Mouse (Mus musculus) intestine, embryonic 16.5 days (tissue): ENCODE data around the gene Xpo6. TPM values are rescaled to one million over a fixed set of nuclear protein-coding genes. Genes with fewer than 3 reads are reported as not detected.
A peak's percentile ranks its signal among the peaks of the same experiment; 100 is the strongest.

Experiments used
- ATAC-seq: fragments of 200-750 bp; cut with Nextera tagmentation; 2 replicates; pipeline ENCODE4 v1.8.0; 2017; ENCODE audit warnings: moderate TSS enrichment, moderate library complexity
- H3K27ac ChIP-seq: fragments of 300-500 bp; sonication (generic); 2 replicates; pipeline ENCODE4 v1.5.1; 2014; ENCODE audit warnings: mild to moderate bottlenecking, low read length
- H3K27me3 ChIP-seq: fragments of 300-500 bp; sonication (generic); replicated peaks from 2 replicates; pipeline ENCODE4 v1.6.1; 2014; ENCODE audit warnings: low read length, control low read depth, mixed read lengths; ENCODE audit not compliant: control insufficient read depth, insufficient read depth
- H3K36me3 ChIP-seq: fragments of 300-500 bp; sonication (generic); 2 replicates; pipeline ENCODE4 v1.6.1; 2014; ENCODE audit warnings: low read length, control low read depth; ENCODE audit not compliant: control insufficient read depth, insufficient read depth
- H3K4me1 ChIP-seq: fragments of 300-500 bp; sonication (generic); 2 replicates; pipeline ENCODE4 v1.6.1; 2014; ENCODE audit warnings: low read length, control low read depth, mixed read lengths; ENCODE audit not compliant: control insufficient read depth, insufficient read depth
- H3K4me2 ChIP-seq: fragments of 300-500 bp; sonication (generic); 2 replicates; pipeline ENCODE4 v1.6.1; 2014; ENCODE audit warnings: low read depth, low read length, control low read depth
- H3K4me3 ChIP-seq: fragments of 300-500 bp; sonication (generic); 2 replicates; pipeline ENCODE4 v1.5.1; 2014; ENCODE audit warnings: mild to moderate bottlenecking, low read length
- H3K9ac ChIP-seq: fragments of 300-500 bp; sonication (generic); 2 replicates; pipeline ENCODE4 v1.6.1; 2014; ENCODE audit warnings: low read depth, low read length
- H3K9me3 ChIP-seq: fragments of 300-500 bp; sonication (generic); 2 replicates; pipeline ENCODE4 v1.6.1; 2016; ENCODE audit warnings: low read length, control low read depth; ENCODE audit not compliant: control insufficient read depth
- WGBS: fragments of 180-500 bp; shearing (Covaris S2); extraction: QIAGEN DNeasy Blood & Tissue Kit; methylation state at CpG from one replicate; pipeline ENCODE4 v1.1.7; 2014; 5-methylcytosine and 5-hydroxymethylcytosine counted together
- polyA plus RNA-seq: library from polyadenylated mRNA; unstranded; fragments of >200 nt; fragmentation: Nextera tagmentation; extraction: Ambion mirVana; gene quantifications from 2 replicates; pipeline ENCODE4 v1.2.1, GENCODE M21; 2015

Gene Xpo6
- polyA plus RNA-seq, 1 experiment from 2014 or later: 28.2 TPM

GRCm38 (mm10) chr7:126062228-126062627, 138.1 kb downstream of the Xpo6 start:
- WGBS: 85% methylated on average over 4 of the region's 4 CpGs

DNA sequence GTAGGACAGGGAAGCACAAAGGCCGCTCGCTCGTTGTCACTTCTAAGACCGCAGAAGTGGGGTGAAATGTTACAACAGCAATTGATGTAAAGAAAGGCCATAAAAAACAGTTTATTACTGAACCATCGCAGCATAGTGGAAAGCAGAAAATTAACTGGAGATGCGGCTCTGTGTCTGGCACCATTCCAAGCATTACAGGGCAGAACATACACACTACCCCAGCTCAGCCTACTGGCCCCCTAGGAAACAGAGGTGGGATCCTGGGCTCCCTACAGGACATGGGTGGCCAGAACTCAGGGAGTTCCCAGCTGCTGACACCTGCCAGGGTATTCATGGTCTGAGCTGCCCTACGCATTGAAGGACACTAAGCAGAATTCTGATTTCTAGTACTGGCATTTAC, 141.4 kb downstream of the Xpo6 start:
- Histone ChIP-seq H3K27me3 (no peaks in the 10 kb centered on the region), H3K36me3 (no peaks in the 10 kb centered on the region), H3K27ac (no peak overlapping the region), H3K4me1 (no peaks in the 10 kb centered on the region), H3K4me3 (no peak overlapping the region), H3K9me3 (no peaks in the 10 kb centered on the region), H3K4me2 (no peak overlapping the region), H3K9ac (no peak overlapping the region)
- peak; percentile 48; the same call in 1 of the 2 replicates for ATAC-seq
- 28% methylated on average over 7 of the region's 7 CpGs for WGBS

More at GRCm38 (mm10) chr7:126062228-126062627, 138.1 kb downstream of the Xpo6 start:
- Histone ChIP-seq H3K36me3 (no peaks in the 10 kb centered on the region), H3K4me3 (no peak overlapping the region), H3K4me2 (no peak overlapping the region), H3K27ac (no peak overlapping the region), H3K27me3 (no peaks in the 10 kb centered on the region), H3K9me3 (no peaks in the 10 kb centered on the region), H3K4me1 (no peaks in the 10 kb centered on the region), H3K9ac (no peak overlapping the region)
- ATAC-seq: no peak

DNA sequence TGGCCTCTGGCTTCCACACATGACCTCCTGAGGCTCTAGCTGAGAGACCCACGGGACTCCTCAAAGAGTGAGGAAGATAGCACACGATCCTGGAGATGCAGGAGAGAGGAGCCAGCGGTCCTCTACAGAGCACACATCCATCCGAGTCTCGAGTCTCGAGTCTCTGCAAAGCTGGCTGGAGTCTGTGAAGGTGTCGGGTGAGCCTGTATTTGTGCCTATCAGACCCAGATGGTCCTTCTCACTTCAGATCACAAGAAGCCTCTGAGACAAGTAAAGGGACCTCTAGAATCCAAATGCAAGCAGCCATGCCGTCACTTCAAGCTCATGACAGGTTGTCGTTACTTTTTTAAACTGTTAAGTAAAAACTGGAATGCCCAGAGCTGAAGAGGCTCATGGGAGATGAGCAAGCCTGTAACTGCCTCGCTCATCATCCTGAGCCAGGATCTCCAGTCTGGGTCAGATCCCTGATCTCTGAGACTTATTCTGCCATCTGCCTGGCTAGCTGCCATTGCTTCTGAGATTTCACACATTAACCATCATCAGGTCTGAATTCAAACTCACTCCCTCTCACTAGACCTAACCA, 142.9 kb downstream of the Xpo6 start:
- H3K4me1 ChIP-seq: no peaks in the 10 kb centered on the region
- no peak overlapping the region for H3K27ac ChIP-seq
- no peaks in the 10 kb centered on the region for H3K9me3 ChIP-seq
- H3K9ac ChIP-seq: no peak overlapping the region
- H3K27me3 ChIP-seq: no peaks in the 10 kb centered on the region
- no peaks in the 10 kb centered on the region for H3K36me3 ChIP-seq
- no peak overlapping the region for H3K4me3 ChIP-seq
- no peak overlapping the region for H3K4me2 ChIP-seq
- 54% methylated on average over 10 of the region's 10 CpGs for WGBS
- no peak for ATAC-seq

DNA sequence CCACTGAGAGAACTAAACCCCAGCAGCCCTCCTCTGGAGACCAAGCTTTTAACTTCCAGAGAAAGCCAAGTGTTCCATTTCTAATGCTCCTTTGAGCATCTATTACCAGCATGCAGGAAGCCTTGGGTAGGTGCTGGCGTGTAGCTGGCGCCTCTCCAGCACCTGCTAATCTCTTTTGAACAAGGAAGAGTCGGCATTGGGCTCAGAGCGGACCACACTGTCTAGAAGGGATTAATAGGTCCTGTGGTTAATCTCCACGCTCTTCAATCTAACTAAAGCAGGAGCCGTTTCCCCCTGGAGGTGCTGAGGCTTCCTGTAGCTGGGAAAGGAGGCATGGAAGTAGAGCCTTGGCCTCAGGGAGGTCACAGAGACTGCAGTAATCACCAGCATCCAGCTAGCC, 145.7 kb downstream of the Xpo6 start:
- Histone ChIP-seq H3K4me1 (no peaks in the 10 kb centered on the region), H3K9me3 (no peaks in the 10 kb centered on the region), H3K4me3 (no peak overlapping the region), H3K4me2 (no peak overlapping the region), H3K27me3 (no peaks in the 10 kb centered on the region), H3K36me3 (no peaks in the 10 kb centered on the region), H3K27ac (no peak overlapping the region), H3K9ac (no peak overlapping the region)
- WGBS: 62% methylated on average over 6 of the region's 6 CpGs
- ATAC-seq: no peak

DNA sequence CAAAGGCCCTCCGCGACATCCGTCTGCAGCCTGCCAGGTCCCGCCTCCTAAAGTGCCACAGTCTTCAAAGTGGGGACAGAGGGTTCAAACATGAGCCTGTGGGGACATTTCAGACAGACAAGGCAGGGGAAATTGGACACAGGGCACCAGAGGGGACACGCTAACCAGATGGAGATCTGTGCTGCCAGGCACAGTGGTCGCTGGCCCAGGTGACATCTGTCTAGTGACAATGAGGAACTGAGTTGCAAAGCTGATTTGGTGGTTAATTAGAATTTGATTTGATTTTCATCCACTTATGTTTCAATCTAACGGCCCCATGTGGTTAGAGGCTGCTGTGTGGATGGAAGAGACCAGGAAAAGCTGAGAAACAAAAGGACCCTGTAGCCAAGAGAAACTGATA, 146.7 kb downstream of the Xpo6 start:
- ATAC-seq: no peak
- no peaks in the 10 kb centered on the region for H3K36me3 ChIP-seq
- H3K27ac ChIP-seq: no peak overlapping the region

GRCm38 (mm10) chr7:126051910-126052309, 148.4 kb downstream of the Xpo6 start:
- no peaks in the 10 kb centered on the region for H3K4me1 ChIP-seq
- H3K4me3 ChIP-seq: no peak overlapping the region
- H3K36me3 ChIP-seq: no peaks in the 10 kb centered on the region
- no peak overlapping the region for H3K4me2 ChIP-seq
- ATAC-seq: no peak
- H3K9ac ChIP-seq: no peak overlapping the region
- H3K27me3 ChIP-seq: no peaks in the 10 kb centered on the region
- H3K27ac ChIP-seq: no peak overlapping the region
- WGBS: 61% methylated on average over 6 of the region's 6 CpGs
- H3K9me3 ChIP-seq: no peaks in the 10 kb centered on the region

More for the DNA sequence above, 146.7 kb downstream of the Xpo6 start:
- Histone ChIP-seq H3K9me3 (no peaks in the 10 kb centered on the region), H3K27me3 (no peaks in the 10 kb centered on the region), H3K4me1 (no peaks in the 10 kb centered on the region), H3K4me3 (no peak overlapping the region), H3K9ac (no peak overlapping the region), H3K4me2 (no peak overlapping the region)
- 83% methylated on average over 7 of the region's 7 CpGs for WGBS

Other genes starting within 250 kb of the Xpo6 start
- gene Gsg1l, start 118.1 kb downstream of the Xpo6 start, polyA plus RNA-seq: 0.48 and 0.69 TPM in 2 replicates
- gene Sbk1, start 72.1 kb upstream of the Xpo6 start, polyA plus RNA-seq: 7.1 and 8.9 TPM in 2 replicates
- 0.78 and 1.3 TPM in 2 replicates for gene Lat, start 169.1 kb upstream of the Xpo6 start, polyA plus RNA-seq
- gene Spns1, start 176.9 kb upstream of the Xpo6 start, polyA plus RNA-seq: 70.0 and 76.2 TPM in 2 replicates
- gene Nfatc2ip, start 196.2 kb upstream of the Xpo6 start, polyA plus RNA-seq: 0.99 and 1.4 TPM in 2 replicates
- 0.28 and 0.37 TPM in 2 replicates for gene Cd19, start 214.4 kb upstream of the Xpo6 start, polyA plus RNA-seq
- 22.6 and 25.0 TPM in 2 replicates for gene Rabep2, start 228.3 kb upstream of the Xpo6 start, polyA plus RNA-seq